8 mouse cellular contexts compared by ENCODE assay signal in genomic region chr11:76398312-76398797, GRCm38 (mm10). TPM values are rescaled to one million over a fixed set of nuclear protein-coding genes. Genes with fewer than 3 reads are reported as not detected.
A peak's percentile ranks its signal among the peaks of the same experiment; 100 is the strongest.
DNase-seq lines count a peak whose midpoint lies in the region; ATAC-seq lines count a peak whose summit lies in the region.

No protein-coding gene starts in this region.

- no peak for DNase-seq in heart, postnatal 25 days (ENCODE audit: low spot score)
- DNase-seq in embryonic facial prominence, embryonic 14.5 days (ENCODE audit: low spot score), result peak; percentile 58
- peak; percentile 63 for DNase-seq in testis, postnatal 10 days (ENCODE audit: low spot score)
- no peak for DNase-seq in left cerebral cortex, postnatal 14 days (ENCODE audit: low spot score in 2 of 2)

- H3K9ac ChIP-seq in heart, embryonic 14.5 days (ENCODE audit: low read length), result peak overlapping the region; percentile 93
- peak overlapping the region; percentile 91 for H3K9ac ChIP-seq in embryonic facial prominence, embryonic 14.5 days (ENCODE audit: low read depth, low read length)
- H3K9ac ChIP-seq in hindbrain, embryonic 15.5 days, result peak overlapping the region; percentile 81

- H3K4me2 ChIP-seq in heart, embryonic 14.5 days (ENCODE audit: low read length), result peak overlapping the region; percentile 79
- peak overlapping the region; percentile 73 for H3K4me2 ChIP-seq in embryonic facial prominence, embryonic 14.5 days (ENCODE audit: low read depth, low read length)
- H3K4me2 ChIP-seq in hindbrain, embryonic 15.5 days, result peak overlapping the region; percentile 99

- peak overlapping the region; percentile 72 to 89 for H3K27ac ChIP-seq in heart, embryonic 14.5 days (replicated peaks in 1 of 2; ENCODE audit: control insufficient read depth in 1 of 2, insufficient read depth in 1 of 2, low read depth in 2 of 2, low read length in 2 of 2)
- H3K27ac ChIP-seq in embryonic facial prominence, embryonic 14.5 days (replicated peaks; ENCODE audit: low read depth, low read length), result peak overlapping the region; percentile 88
- H3K27ac ChIP-seq in hindbrain, embryonic 15.5 days (replicated peaks), result peak overlapping the region; percentile 88

- no peaks in the 10 kb centered on the region for H3K9me3 ChIP-seq in heart, embryonic 14.5 days (ENCODE audit: control insufficient read depth, low read length)
- no peaks in the 10 kb centered on the region for H3K9me3 ChIP-seq in embryonic facial prominence, embryonic 14.5 days (ENCODE audit: control insufficient read depth, low read length)
- H3K9me3 ChIP-seq in hindbrain, embryonic 15.5 days, result no peaks in the 10 kb centered on the region
- no peaks in the 10 kb centered on the region for H3K9me3 ChIP-seq in megakaryocyte, embryonic 14.5 days

- WGBS in heart, embryonic 14.5 days, result under 1% methylated on average over 33 of the region's 33 CpGs
- 0% methylated on average over 13 of the region's 33 CpGs for WGBS in embryonic facial prominence, embryonic 14.5 days
- 2% methylated on average over 26 of the region's 33 CpGs for WGBS in hindbrain, embryonic 15.5 days

- peak overlapping the region; percentile 94 to 97 for H3K4me3 ChIP-seq in heart, embryonic 14.5 days (ENCODE audit: control insufficient read depth in 1 of 2, insufficient read depth in 1 of 2, low read depth in 1 of 2, low read length in 2 of 2)
- peak overlapping the region; percentile 88 for H3K4me3 ChIP-seq in embryonic facial prominence, embryonic 14.5 days (ENCODE audit: low read depth, low read length)
- H3K4me3 ChIP-seq in hindbrain, embryonic 15.5 days, result peak overlapping the region; percentile 92
- peak overlapping the region; percentile 98 for H3K4me3 ChIP-seq in megakaryocyte, embryonic 14.5 days (replicated peaks)

- intact Hi-C loops in heart, postnatal 25 days (cut with DNase I), result loop anchor here (2.0 to 5.0 kb wide), 2 partner anchors 72 to 81 kb away; no protein-coding TSS in a partner anchor
- intact Hi-C loops in left cerebral cortex, postnatal 14 days (cut with DNase I), result no loop called here

- H3K36me3 ChIP-seq in heart, embryonic 14.5 days (ENCODE audit: control insufficient read depth, insufficient read depth, low read length), result no peaks in the 10 kb centered on the region
- no peaks in the 10 kb centered on the region for H3K36me3 ChIP-seq in embryonic facial prominence, embryonic 14.5 days (ENCODE audit: control insufficient read depth, insufficient read depth, low read length)
- no peaks in the 10 kb centered on the region for H3K36me3 ChIP-seq in hindbrain, embryonic 15.5 days
- no peaks in the 10 kb centered on the region for H3K36me3 ChIP-seq in megakaryocyte, embryonic 14.5 days (replicated peaks; ENCODE audit: low read length)

- peak; percentile 56 for ATAC-seq in heart, embryonic 14.5 days (ENCODE audit: insufficient number of reproducible peaks, insufficient read depth, low FRiP score, low read depth)
- peak; percentile 36 for ATAC-seq in activated CD4-positive, CD25-positive, alpha-beta regulatory T cell, adult 4 months
- ATAC-seq in embryonic facial prominence, embryonic 14.5 days (ENCODE audit: low read depth), result peak; percentile 45
- peak; percentile 72 for ATAC-seq in hindbrain, embryonic 15.5 days (ENCODE audit: low FRiP score, low read depth)

- H3K27me3 ChIP-seq in heart, embryonic 14.5 days (ENCODE audit: control insufficient read depth, insufficient read depth, low read length), result no peaks in the 10 kb centered on the region; the same call in 1 of the 2 replicates
- H3K27me3 ChIP-seq in embryonic facial prominence, embryonic 14.5 days (replicated peaks; ENCODE audit: control insufficient read depth, insufficient read depth, low read length), result no peaks in the 10 kb centered on the region
- no peaks in the 10 kb centered on the region for H3K27me3 ChIP-seq in hindbrain, embryonic 15.5 days
- peaks cover 8% of the 10 kb centered on the region for H3K27me3 ChIP-seq in megakaryocyte, embryonic 14.5 days (replicated peaks)

- peaks cover 0 to 8% of the 10 kb centered on the region in 2 experiments; a peak in 1 of 4 replicates for H3K4me1 ChIP-seq in heart, embryonic 14.5 days (ENCODE audit: control insufficient read depth in 2 of 2, insufficient read depth in 2 of 2, low read length in 2 of 2)
- peaks cover 27% of the 10 kb centered on the region for H3K4me1 ChIP-seq in embryonic facial prominence, embryonic 14.5 days (ENCODE audit: control insufficient read depth, insufficient read depth, low read length)
- H3K4me1 ChIP-seq in hindbrain, embryonic 15.5 days (replicated peaks), result peaks cover 37% of the 10 kb centered on the region
- peaks cover 38% of the 10 kb centered on the region for H3K4me1 ChIP-seq in megakaryocyte, embryonic 14.5 days

RNA-seq across cellular contexts. Expression of gene Nxn, which starts 0.6 kb away (rescaled TPM):
- polyA plus RNA-seq in heart, embryonic 14.5 days (2014; fragmentation: Nextera tagmentation; extraction: Ambion mirVana), result 23.7 and 26.8 TPM in 2 replicates
- 10 to 100 TPM; 11.6 to 14.8 TPM for total RNA-seq in heart, postnatal 25 days (2021)
- polyA plus RNA-seq in activated CD4-positive, CD25-positive, alpha-beta regulatory T cell, adult 4 months (2017; shearing (Covaris generic)), result 1 to 10 TPM in 1 of 2 experiments, under 1 TPM in 1; 0.71 to 1.8 TPM
- 63.8 and 70.2 TPM in 2 replicates for polyA plus RNA-seq in embryonic facial prominence, embryonic 14.5 days (2014; fragmentation: Nextera tagmentation; extraction: Ambion mirVana)
- 26.1 and 27.5 TPM in 2 replicates for polyA plus RNA-seq in hindbrain, embryonic 15.5 days (2015; fragmentation: Nextera tagmentation; extraction: Ambion mirVana)
- 3.6 and 4.1 TPM in 2 replicates for polyA plus RNA-seq in megakaryocyte, embryonic 14.5 days (2012; ENCODE audit: insufficient read depth, low replicate concordance)
- 10 to 100 TPM; 10.1 to 12.2 TPM for total RNA-seq in left cerebral cortex, postnatal 14 days (2021)

RNA-seq across cellular contexts. Expression of gene Timm22, which starts 8.4 kb away (rescaled TPM):
- polyA plus RNA-seq in heart, embryonic 14.5 days (2014; fragmentation: Nextera tagmentation; extraction: Ambion mirVana), result 93.4 and 96.2 TPM in 2 replicates
- 10 to 100 TPM; 51.1 to 57.1 TPM for total RNA-seq in heart, postnatal 25 days (2021)
- 10 to 100 TPM; 52.1 to 72.8 TPM for polyA plus RNA-seq in activated CD4-positive, CD25-positive, alpha-beta regulatory T cell, adult 4 months (2017; shearing (Covaris generic))
- polyA plus RNA-seq in embryonic facial prominence, embryonic 14.5 days (2014; fragmentation: Nextera tagmentation; extraction: Ambion mirVana), result 113 and 124 TPM in 2 replicates
- 91.9 and 103 TPM in 2 replicates for polyA plus RNA-seq in hindbrain, embryonic 15.5 days (2015; fragmentation: Nextera tagmentation; extraction: Ambion mirVana)
- polyA plus RNA-seq in megakaryocyte, embryonic 14.5 days (2012; ENCODE audit: insufficient read depth, low replicate concordance), result 4.0 and 29.0 TPM in 2 replicates
- total RNA-seq in left cerebral cortex, postnatal 14 days (2021), result 10 to 100 TPM; 38.0 to 40.1 TPM

Comparison
In these comparisons a context has a peak if more than half of its experiments do, and no peak if none do; other contexts are left out.
1. DNase-seq: peak in embryonic facial prominence, embryonic 14.5 days (single experiment) and testis, postnatal 10 days (single experiment); none in heart, postnatal 25 days (single experiment) and left cerebral cortex, postnatal 14 days (0 of 2).
2. Peak in every context shown above with its lines, with median percentiles within 50 percentile points of each other: ATAC-seq, H3K27ac ChIP-seq, H3K4me2 ChIP-seq, H3K4me3 ChIP-seq and H3K9ac ChIP-seq.